Mouse (Mus musculus) spleen, postnatal 10 days (tissue): ENCODE measurements around the gene Oas1e.
A peak's percentile ranks its signal among the peaks of the same experiment; 100 is the strongest.

Source experiments
- DNase-seq, 2 experiments: peaks; one replicate each; pipeline ENCODE4 v3.0.0; 2021 to 2022; ENCODE audit warnings: low spot score in 2 of 2

The Oas1e gene

GRCm38 (mm10) chr5:120776801-120777200, 18.5 kb downstream of the Oas1e start:
- peak; percentile 29 to 48 for DNase-seq

GRCm38 (mm10) chr5:120775287-120775985, 19.9 kb downstream of the Oas1e start:
- peak; percentile 31 to 46 for DNase-seq

GRCm38 (mm10) chr5:120769396-120769795, 25.9 kb downstream of the Oas1e start:
- peak in 1 of 2 experiments; percentile 45 for DNase-seq

GRCm38 (mm10) chr5:120765010-120765409, 30.3 kb downstream of the Oas1e start:
- no peak for DNase-seq

GRCm38 (mm10) chr5:120761901-120762300, 33.4 kb downstream of the Oas1e start:
- peak in 1 of 2 experiments; percentile 37 for DNase-seq

GRCm38 (mm10) chr5:120754215-120754614, 41.1 kb downstream of the Oas1e start:
- no peak for DNase-seq

- no peak for DNase-seq
Measured at GRCm38 (mm10) chr5:120752786-120753185, 42.5 kb downstream of the Oas1e start.

GRCm38 (mm10) chr5:120751206-120751605, 44.1 kb downstream of the Oas1e start:
- no peak for DNase-seq

- DNase-seq, result no peak
Measured at GRCm38 (mm10) chr5:120749688-120750087, 45.6 kb downstream of the Oas1e start, which contains the start of gene Oas2. TSS of gene Oas2 (minus strand) at chr5:120749853.

- DNase-seq, result peak in 1 of 2 experiments; percentile 56
Measured at GRCm38 (mm10) chr5:120746451-120746850, 48.9 kb downstream of the Oas1e start.

- peak; percentile 35 to 66 for DNase-seq
Measured at GRCm38 (mm10) chr5:120742125-120742524, 53.2 kb downstream of the Oas1e start.
